Mouse (Mus musculus): ENCODE measurements around the gene Mov10l1.

GRCm38 (mm10) chr15:88998636-88999035, 15.9 kb downstream of the Mov10l1 start:
- TF ChIP-seq MAFK (IDR thresholded peaks at IDR 0.05; ENCODE audit: insufficient read depth, low read depth, low read length) (no peak), HCFC1 (IDR thresholded peaks at IDR 0.05; ENCODE audit: borderline replicate concordance, insufficient read depth, low read length) (no peak), ZNF384 (IDR thresholded peaks at IDR 0.05; ENCODE audit: low read depth, low read length) (no peak), ZC3H11A (IDR thresholded peaks at IDR 0.05; ENCODE audit: borderline replicate concordance, low read depth, low read length) (no peak), CHD2 (IDR thresholded peaks at IDR 0.05; ENCODE audit: low read depth, low read length) (no peak)
